Mouse (Mus musculus): ENCODE measurements around the gene Spata6. TPM values are rescaled to one million over a fixed set of nuclear protein-coding genes. Genes with fewer than 3 reads are reported as not detected.

Gene Spata6
- 14.5 and 14.9 TPM in 2 replicates for polyA plus RNA-seq (2015; fragmentation: Nextera tagmentation; extraction: Ambion mirVana)

DNA sequence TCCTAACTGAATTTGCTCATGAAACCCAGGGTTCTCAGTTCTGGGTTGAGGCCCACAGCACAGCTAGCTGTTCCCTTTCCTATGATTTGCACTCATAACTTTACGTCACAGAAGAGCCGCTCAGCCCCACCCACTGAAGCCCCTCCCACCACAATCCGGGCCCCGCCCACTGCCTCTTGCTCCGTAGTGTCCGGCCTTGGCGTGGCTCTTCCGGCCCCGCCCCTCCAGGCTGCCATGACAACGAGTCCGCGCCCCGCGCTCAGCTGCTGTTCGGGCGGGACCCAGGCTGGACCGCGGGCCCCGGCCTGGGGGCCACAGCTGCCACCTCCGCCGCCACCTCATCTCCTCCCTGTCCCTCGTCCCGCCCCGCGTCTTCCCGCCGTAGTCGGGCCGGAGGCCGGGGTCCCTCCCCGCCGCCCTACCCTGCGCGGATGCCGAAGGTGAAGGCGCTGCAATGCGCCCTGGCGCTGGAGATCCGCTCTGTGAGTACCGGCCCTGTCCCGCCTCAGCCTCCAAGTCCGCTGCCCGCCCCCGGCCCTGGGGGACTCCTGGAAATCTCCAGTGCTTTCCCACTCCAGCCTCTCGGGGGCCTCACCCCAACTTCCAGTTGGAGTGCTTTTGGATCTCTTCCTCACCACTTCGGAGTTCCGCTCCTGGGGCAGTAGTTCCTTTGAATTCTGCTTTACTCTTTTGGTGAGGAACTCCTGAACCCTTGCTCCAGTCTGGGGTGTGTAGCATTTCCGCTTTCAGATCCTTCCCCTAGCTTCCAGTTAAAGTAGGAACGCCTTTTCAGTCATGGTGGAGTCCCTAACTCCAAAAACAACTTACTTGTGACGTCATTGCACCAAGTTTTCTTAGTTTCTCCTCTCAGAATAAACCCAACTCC lies at the start of gene Spata6:
TSS of gene Spata6 (plus strand) at position 209 of the 886 bp plus-strand sequence.
- no peaks in the 10 kb centered on the region for H3K9me3 ChIP-seq (replicated peaks; ENCODE audit: control insufficient read depth, low read length, poor library complexity, severe bottlenecking)
- peak within 1 kb of the TSS; percentile 82 for H3K9ac ChIP-seq (ENCODE audit: low read depth, low read length)
- peak within 1 kb of the TSS; percentile 48 for H3K27ac ChIP-seq (ENCODE audit: low read length)
- WGBS, result 2% methylated on average over 50 of the region's 50 CpGs
- H3K4me1 ChIP-seq (ENCODE audit: control insufficient read depth, insufficient read depth, low read length), result no peaks in the 10 kb centered on the region
- no peaks in the 10 kb centered on the region for H3K36me3 ChIP-seq (ENCODE audit: control insufficient read depth, insufficient read depth, low read length)
- peak within 1 kb of the TSS; percentile 87 for H3K4me3 ChIP-seq (ENCODE audit: low read depth, low read length)
- peak within 1 kb of the TSS; percentile 85 for H3K4me2 ChIP-seq (ENCODE audit: low read length)
- peak; percentile 96 for ATAC-seq
- no peaks in the 10 kb centered on the region for H3K27me3 ChIP-seq (ENCODE audit: control insufficient read depth, insufficient read depth, low read depth, low read length)

- 19% methylated on average over 12 of the region's 12 CpGs for WGBS
- no peaks in the 10 kb centered on the region for H3K27me3 ChIP-seq (ENCODE audit: control insufficient read depth, insufficient read depth, low read depth, low read length)
- no peak overlapping the region for H3K9ac ChIP-seq (ENCODE audit: low read depth, low read length)
- no peak overlapping the region for H3K4me3 ChIP-seq (ENCODE audit: low read depth, low read length)
- ATAC-seq, result peak; percentile 74
- H3K4me2 ChIP-seq (ENCODE audit: low read length), result 0 out of 2 replicates have a peak overlapping the region, but pooled peaks have one; percentile 3
- H3K9me3 ChIP-seq (replicated peaks; ENCODE audit: control insufficient read depth, low read length, poor library complexity, severe bottlenecking), result no peaks in the 10 kb centered on the region
- peak overlapping the region; percentile 56 for H3K27ac ChIP-seq (ENCODE audit: low read length)
- peaks cover 13% of the 10 kb centered on the region for H3K4me1 ChIP-seq (ENCODE audit: control insufficient read depth, insufficient read depth, low read length)
- no peaks in the 10 kb centered on the region for H3K36me3 ChIP-seq (ENCODE audit: control insufficient read depth, insufficient read depth, low read length)
Observed at GRCm38 (mm10) chr4:111670566-111671421, 49.0 kb upstream of the Spata6 start.

DNA sequence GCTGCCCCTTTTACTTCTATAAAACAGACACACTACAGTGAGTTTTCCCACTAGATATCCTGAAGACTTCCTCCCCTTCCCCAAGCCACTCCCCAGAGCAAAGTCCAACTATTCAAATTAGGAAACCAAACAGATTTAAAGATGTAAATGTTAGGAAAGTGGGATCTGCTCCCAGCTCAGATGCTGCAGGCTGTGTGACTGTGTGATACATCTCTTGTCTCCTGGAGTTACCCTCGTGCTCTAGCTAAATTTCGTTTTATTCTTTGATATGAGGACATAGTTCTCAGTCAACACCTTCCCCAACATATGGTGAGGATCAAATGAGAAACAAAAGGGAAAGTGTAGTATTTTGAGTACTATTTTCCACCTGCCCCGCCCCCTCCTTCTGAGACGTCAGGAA lies 48.3 kb upstream of the Spata6 start:
- no peak for ATAC-seq

GRCm38 (mm10) chr4:111673904-111674303 lies 45.9 kb upstream of the Spata6 start:
- no peak overlapping the region for H3K9ac ChIP-seq (ENCODE audit: low read depth, low read length)
- no peak overlapping the region for H3K27ac ChIP-seq (ENCODE audit: low read length)
- no peaks in the 10 kb centered on the region for H3K9me3 ChIP-seq (replicated peaks; ENCODE audit: control insufficient read depth, low read length, poor library complexity, severe bottlenecking)
- no peaks in the 10 kb centered on the region for H3K27me3 ChIP-seq (ENCODE audit: control insufficient read depth, insufficient read depth, low read depth, low read length)
- H3K4me1 ChIP-seq (ENCODE audit: control insufficient read depth, insufficient read depth, low read length), result peaks cover 13% of the 10 kb centered on the region
- no peak overlapping the region for H3K4me2 ChIP-seq (ENCODE audit: low read length)
- ATAC-seq, result no peak
- H3K36me3 ChIP-seq (ENCODE audit: control insufficient read depth, insufficient read depth, low read length), result no peaks in the 10 kb centered on the region
- no peak overlapping the region for H3K4me3 ChIP-seq (ENCODE audit: low read depth, low read length)

More for the DNA sequence above, 48.3 kb upstream of the Spata6 start:
- H3K36me3 ChIP-seq (ENCODE audit: control insufficient read depth, insufficient read depth, low read length), result no peaks in the 10 kb centered on the region
- H3K9me3 ChIP-seq (replicated peaks; ENCODE audit: control insufficient read depth, low read length, poor library complexity, severe bottlenecking), result no peaks in the 10 kb centered on the region
- no peak overlapping the region for H3K9ac ChIP-seq (ENCODE audit: low read depth, low read length)
- no peak overlapping the region for H3K4me2 ChIP-seq (ENCODE audit: low read length)
- no peak overlapping the region for H3K4me3 ChIP-seq (ENCODE audit: low read depth, low read length)
- H3K27ac ChIP-seq (ENCODE audit: low read length), result peak overlapping the region; percentile 56
- WGBS, result 64% methylated on average over 4 of the region's 4 CpGs
- no peaks in the 10 kb centered on the region for H3K27me3 ChIP-seq (ENCODE audit: control insufficient read depth, insufficient read depth, low read depth, low read length)
- peaks cover 13% of the 10 kb centered on the region for H3K4me1 ChIP-seq (ENCODE audit: control insufficient read depth, insufficient read depth, low read length)

- H3K4me1 ChIP-seq (ENCODE audit: control insufficient read depth, insufficient read depth, low read length), result peaks cover 4% of the 10 kb centered on the region; the same call in 1 of the 2 replicates
- 0 out of 2 replicates have a peak, but pooled peaks have one; percentile 12 for ATAC-seq
- WGBS, result 64% methylated on average over 5 of the region's 5 CpGs
- H3K4me3 ChIP-seq (ENCODE audit: low read depth, low read length), result no peak overlapping the region
- no peaks in the 10 kb centered on the region for H3K27me3 ChIP-seq (ENCODE audit: control insufficient read depth, insufficient read depth, low read depth, low read length)
- no peak overlapping the region for H3K9ac ChIP-seq (ENCODE audit: low read depth, low read length)
- H3K27ac ChIP-seq (ENCODE audit: low read length), result no peak overlapping the region
- H3K9me3 ChIP-seq (replicated peaks; ENCODE audit: control insufficient read depth, low read length, poor library complexity, severe bottlenecking), result no peaks in the 10 kb centered on the region
- no peak overlapping the region for H3K4me2 ChIP-seq (ENCODE audit: low read length)
- no peaks in the 10 kb centered on the region for H3K36me3 ChIP-seq (ENCODE audit: control insufficient read depth, insufficient read depth, low read length)
Observed at GRCm38 (mm10) chr4:111681926-111682325, 37.9 kb upstream of the Spata6 start.

- peaks cover 5% of the 10 kb centered on the region; the same call in 1 of the 2 replicates for H3K4me1 ChIP-seq (ENCODE audit: control insufficient read depth, insufficient read depth, low read length)
- WGBS, result 85% methylated on average over 3 of the region's 3 CpGs
Observed at GRCm38 (mm10) chr4:111682793-111683192, 37.0 kb upstream of the Spata6 start.

DNA sequence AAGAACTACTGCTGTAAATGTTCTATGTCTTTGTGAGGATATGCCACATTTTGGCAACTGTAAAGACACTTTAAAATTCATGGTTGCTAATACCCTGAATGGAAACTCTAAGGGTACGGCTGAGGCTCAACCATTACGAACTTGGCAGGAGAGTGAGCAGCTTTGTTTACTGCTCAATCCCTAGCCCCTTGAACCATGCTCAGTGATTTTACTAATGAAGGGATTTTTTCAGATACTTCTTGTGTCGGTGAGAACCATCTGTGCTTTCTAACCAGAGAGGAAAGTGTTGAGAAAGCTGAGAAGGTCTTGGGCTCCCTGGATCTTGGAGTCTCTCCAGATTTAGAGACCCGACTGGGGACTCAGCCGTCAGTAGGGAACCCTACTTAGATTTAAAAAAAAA lies 35.9 kb upstream of the Spata6 start:
- WGBS, result 59% methylated on average over 5 of the region's 5 CpGs
- H3K9me3 ChIP-seq (replicated peaks; ENCODE audit: control insufficient read depth, low read length, poor library complexity, severe bottlenecking), result no peaks in the 10 kb centered on the region
- H3K4me1 ChIP-seq (ENCODE audit: control insufficient read depth, insufficient read depth, low read length), result peaks cover 5% of the 10 kb centered on the region; the same call in 1 of the 2 replicates
- no peak overlapping the region for H3K9ac ChIP-seq (ENCODE audit: low read depth, low read length)
- H3K4me3 ChIP-seq (ENCODE audit: low read depth, low read length), result no peak overlapping the region
- H3K27me3 ChIP-seq (ENCODE audit: control insufficient read depth, insufficient read depth, low read depth, low read length), result no peaks in the 10 kb centered on the region
- no peaks in the 10 kb centered on the region for H3K36me3 ChIP-seq (ENCODE audit: control insufficient read depth, insufficient read depth, low read length)
- no peak for ATAC-seq
- no peak overlapping the region for H3K27ac ChIP-seq (ENCODE audit: low read length)
- H3K4me2 ChIP-seq (ENCODE audit: low read length), result no peak overlapping the region

More at GRCm38 (mm10) chr4:111682793-111683192, 37.0 kb upstream of the Spata6 start:
- H3K4me3 ChIP-seq (ENCODE audit: low read depth, low read length), result no peak overlapping the region
- H3K9ac ChIP-seq (ENCODE audit: low read depth, low read length), result no peak overlapping the region
- H3K27me3 ChIP-seq (ENCODE audit: control insufficient read depth, insufficient read depth, low read depth, low read length), result no peaks in the 10 kb centered on the region
- H3K27ac ChIP-seq (ENCODE audit: low read length), result no peak overlapping the region
- no peak overlapping the region for H3K4me2 ChIP-seq (ENCODE audit: low read length)
- H3K9me3 ChIP-seq (replicated peaks; ENCODE audit: control insufficient read depth, low read length, poor library complexity, severe bottlenecking), result no peaks in the 10 kb centered on the region
- ATAC-seq, result no peak
- H3K36me3 ChIP-seq (ENCODE audit: control insufficient read depth, insufficient read depth, low read length), result no peaks in the 10 kb centered on the region

DNA sequence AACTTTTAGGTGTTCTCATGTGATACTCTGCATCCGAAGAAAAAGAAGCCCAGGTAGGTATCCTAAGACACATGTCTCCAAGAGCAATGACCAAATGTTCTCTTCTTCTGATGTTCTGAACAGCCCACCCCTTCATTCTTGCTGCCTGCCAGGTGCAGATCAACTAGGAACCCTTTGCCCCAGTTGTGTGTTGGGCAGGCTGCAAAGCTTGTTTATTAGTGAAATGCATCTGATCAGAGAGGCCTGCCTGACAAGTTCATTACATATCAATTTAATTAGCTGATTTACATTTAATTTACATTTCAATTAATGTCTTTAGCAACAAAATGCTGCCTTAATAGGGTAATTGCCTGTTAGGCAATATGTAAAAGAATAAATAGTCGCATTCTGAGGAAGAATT lies 33.8 kb upstream of the Spata6 start:
- peak; percentile 39; the same call in 1 of the 2 replicates for ATAC-seq
- no peak overlapping the region for H3K4me2 ChIP-seq (ENCODE audit: low read length)
- WGBS, result 64% methylated on average over 2 of the region's 2 CpGs
- H3K27me3 ChIP-seq (ENCODE audit: control insufficient read depth, insufficient read depth, low read depth, low read length), result no peaks in the 10 kb centered on the region
- H3K9ac ChIP-seq (ENCODE audit: low read depth, low read length), result no peak overlapping the region
- H3K4me3 ChIP-seq (ENCODE audit: low read depth, low read length), result no peak overlapping the region
- no peaks in the 10 kb centered on the region for H3K36me3 ChIP-seq (ENCODE audit: control insufficient read depth, insufficient read depth, low read length)
- peaks cover 5% of the 10 kb centered on the region; the same call in 1 of the 2 replicates for H3K4me1 ChIP-seq (ENCODE audit: control insufficient read depth, insufficient read depth, low read length)
- no peaks in the 10 kb centered on the region for H3K9me3 ChIP-seq (replicated peaks; ENCODE audit: control insufficient read depth, low read length, poor library complexity, severe bottlenecking)
- H3K27ac ChIP-seq (ENCODE audit: low read length), result no peak overlapping the region

Data from midbrain, embryonic 16.5 days (tissue).